Mouse (Mus musculus): ENCODE measurements around the gene Lingo2. TPM values are rescaled to one million over a fixed set of nuclear protein-coding genes. Genes with fewer than 3 reads are reported as not detected.
"Not testable (repeated sequence)": the region's sequence is repeated elsewhere in the genome, so short reads cannot be mapped to it uniquely, and the experiment has no call there.

Lingo2 gene
- polyA plus RNA-seq, 1 experiment from 2014 or later, result 1.1 TPM

- WGBS, result 72% methylated on average over 7 of the region's 7 CpGs
- H3K36me3 ChIP-seq, result no peaks in the 10 kb centered on the region
- DNase-seq (ENCODE audit: low spot score), result no peak
Observed at GRCm38 (mm10) chr4:36186231-36186922, 765.2 kb downstream of the Lingo2 start.

DNA sequence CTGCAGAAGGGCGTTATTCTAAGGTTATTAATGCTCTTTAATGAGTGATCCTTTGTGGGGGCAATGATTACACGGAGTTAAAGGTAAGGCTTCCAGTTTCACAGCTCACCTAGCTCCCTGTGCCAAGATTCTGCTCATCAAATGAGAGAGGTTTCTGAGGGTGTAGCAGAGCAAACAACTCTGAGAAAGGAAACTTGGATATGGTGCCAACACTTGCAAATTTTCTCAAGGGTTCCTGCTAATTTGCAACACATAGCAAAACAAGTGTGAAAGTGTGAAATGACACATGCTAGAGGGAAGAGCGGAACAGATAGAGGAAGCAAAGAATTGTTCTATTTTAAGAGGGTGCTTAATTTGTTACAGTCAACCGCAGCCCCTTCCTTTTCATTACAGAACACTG lies 767.9 kb downstream of the Lingo2 start:
- H3K4me1 ChIP-seq, result no peaks in the 10 kb centered on the region
- no peaks in the 10 kb centered on the region for H3K27me3 ChIP-seq (ENCODE audit: low read depth, poor library complexity, severe bottlenecking)
- H3K27ac ChIP-seq (replicated peaks), result no peak overlapping the region
- no peak overlapping the region for H3K4me3 ChIP-seq
- H3K9me3 ChIP-seq (replicated peaks), result no peaks in the 10 kb centered on the region
- DNase-seq (ENCODE audit: low spot score), result no peak
- no peaks in the 10 kb centered on the region for H3K36me3 ChIP-seq
- 72% methylated on average over 4 of the region's 4 CpGs for WGBS

More at GRCm38 (mm10) chr4:36186231-36186922, 765.2 kb downstream of the Lingo2 start:
- H3K4me3 ChIP-seq, result no peak overlapping the region
- H3K27ac ChIP-seq (replicated peaks), result no peak overlapping the region
- no peaks in the 10 kb centered on the region for H3K27me3 ChIP-seq (ENCODE audit: low read depth, poor library complexity, severe bottlenecking)
- H3K9me3 ChIP-seq (replicated peaks), result no peaks in the 10 kb centered on the region
- no peaks in the 10 kb centered on the region for H3K4me1 ChIP-seq

- Histone ChIP-seq H3K36me3 (no peaks in the 10 kb centered on the region), H3K27me3 (ENCODE audit: low read depth, poor library complexity, severe bottlenecking) (no peaks in the 10 kb centered on the region), H3K9me3 (replicated peaks) (no peaks in the 10 kb centered on the region), H3K27ac (replicated peaks) (no peak overlapping the region), H3K4me1 (no peaks in the 10 kb centered on the region), H3K4me3 (no peak overlapping the region)
- DNase-seq (ENCODE audit: low spot score), result no peak
- 37% methylated on average over 1 of the region's 1 CpGs for WGBS
Observed at GRCm38 (mm10) chr4:36170099-36170498, 781.4 kb downstream of the Lingo2 start.

- no peak overlapping the region for H3K27ac ChIP-seq (replicated peaks)
- no peaks in the 10 kb centered on the region for H3K36me3 ChIP-seq
- no peak for DNase-seq (ENCODE audit: low spot score)
- no peaks in the 10 kb centered on the region for H3K4me1 ChIP-seq
- H3K4me3 ChIP-seq, result no peak overlapping the region
- no peaks in the 10 kb centered on the region for H3K27me3 ChIP-seq (ENCODE audit: low read depth, poor library complexity, severe bottlenecking)
- no peaks in the 10 kb centered on the region for H3K9me3 ChIP-seq (replicated peaks)
Observed at GRCm38 (mm10) chr4:36131341-36131740, 820.2 kb downstream of the Lingo2 start.

- Histone ChIP-seq H3K4me3 (no peak overlapping the region), H3K27me3 (ENCODE audit: low read depth, poor library complexity, severe bottlenecking) (no peaks in the 10 kb centered on the region), H3K4me1 (no peaks in the 10 kb centered on the region), H3K27ac (replicated peaks) (no peak overlapping the region), H3K36me3 (no peaks in the 10 kb centered on the region), H3K9me3 (replicated peaks) (no peaks in the 10 kb centered on the region)
- DNase-seq (ENCODE audit: low spot score), result no peak
- WGBS, result 87% methylated on average over 4 of the region's 4 CpGs
Observed at GRCm38 (mm10) chr4:36095482-36095881, 856.1 kb downstream of the Lingo2 start.

DNA sequence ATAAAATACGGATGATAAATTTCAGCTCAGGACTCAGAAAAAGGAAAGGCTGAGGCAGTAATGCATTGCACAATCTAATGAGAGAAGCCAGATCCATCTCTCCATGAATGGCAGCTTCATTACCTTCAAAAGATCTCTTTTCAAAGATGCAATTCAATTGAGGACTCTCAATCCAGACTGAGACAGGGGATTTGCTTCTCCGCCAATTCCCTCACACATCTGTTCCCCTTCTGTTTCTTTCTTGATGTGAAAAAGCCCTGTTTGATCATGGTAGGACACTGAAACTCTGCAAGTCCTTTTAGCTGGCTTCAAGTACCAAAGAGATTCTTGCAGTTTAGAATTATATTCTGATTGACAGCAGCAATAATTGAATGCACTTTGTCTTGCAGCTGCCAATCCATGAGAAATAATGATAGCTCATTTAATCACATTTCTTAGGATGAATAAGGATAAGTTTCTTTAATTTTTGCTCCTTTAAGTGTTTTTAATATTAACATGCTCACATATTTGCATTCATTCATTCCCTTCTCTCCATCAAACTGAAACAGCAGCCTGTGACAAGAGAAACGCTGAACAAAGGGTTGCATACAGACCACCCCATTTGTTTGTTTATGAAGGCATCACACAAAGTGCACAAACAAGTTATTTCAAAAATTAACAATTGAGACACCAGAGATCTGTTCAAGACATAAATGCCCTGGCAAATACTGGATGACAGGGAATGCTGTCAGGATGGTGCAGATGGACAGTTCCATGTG lies 870.3 kb downstream of the Lingo2 start:
- WGBS, result 43% methylated on average over 3 of the region's 3 CpGs

DNA sequence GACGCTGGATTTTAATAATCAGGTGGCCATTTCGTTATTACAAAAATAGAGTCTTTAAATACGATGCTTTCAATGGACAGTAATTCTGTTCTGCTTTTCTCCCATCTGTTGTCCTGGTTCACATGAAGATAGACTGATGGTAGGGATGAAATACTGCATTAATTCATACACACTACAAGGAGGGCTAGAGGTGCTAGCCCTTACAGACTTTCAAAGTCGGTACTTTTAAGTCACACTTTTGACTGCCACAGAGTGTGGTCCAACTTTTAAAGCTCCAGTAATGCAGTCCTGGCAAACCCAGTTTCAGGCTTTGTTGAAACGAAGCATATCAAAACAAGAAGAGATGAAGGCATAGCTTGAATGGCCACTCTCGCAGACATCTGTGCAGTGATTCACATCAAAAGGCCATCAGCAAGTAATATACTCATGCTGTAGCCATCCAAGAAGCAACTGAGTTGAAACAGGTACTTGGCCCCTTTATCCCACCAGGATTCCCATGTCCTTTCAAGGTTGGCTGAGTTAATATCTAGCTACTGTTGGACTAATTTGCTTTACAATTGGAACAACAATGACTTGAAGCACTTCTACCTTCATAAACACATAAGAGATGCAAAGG lies 872.5 kb downstream of the Lingo2 start:
- no peak for DNase-seq (ENCODE audit: low spot score)
- Histone ChIP-seq H3K36me3 (no peaks in the 10 kb centered on the region), H3K4me3 (no peak overlapping the region), H3K27ac (replicated peaks) (no peak overlapping the region), H3K9me3 (replicated peaks) (no peaks in the 10 kb centered on the region), H3K4me1 (peaks cover 16% of the 10 kb centered on the region), H3K27me3 (ENCODE audit: low read depth, poor library complexity, severe bottlenecking) (no peaks in the 10 kb centered on the region)
- 82% methylated on average over 6 of the region's 6 CpGs for WGBS

More for the DNA sequence above, 870.3 kb downstream of the Lingo2 start:
- H3K27ac ChIP-seq (replicated peaks), result peak overlapping the region; percentile 30; the same call in 1 of the 2 replicates
- no peaks in the 10 kb centered on the region for H3K36me3 ChIP-seq
- no peak for DNase-seq (ENCODE audit: low spot score)
- H3K4me1 ChIP-seq, result peaks cover 16% of the 10 kb centered on the region
- H3K4me3 ChIP-seq, result no peak overlapping the region
- no peaks in the 10 kb centered on the region for H3K9me3 ChIP-seq (replicated peaks)
- no peaks in the 10 kb centered on the region for H3K27me3 ChIP-seq (ENCODE audit: low read depth, poor library complexity, severe bottlenecking)

DNA sequence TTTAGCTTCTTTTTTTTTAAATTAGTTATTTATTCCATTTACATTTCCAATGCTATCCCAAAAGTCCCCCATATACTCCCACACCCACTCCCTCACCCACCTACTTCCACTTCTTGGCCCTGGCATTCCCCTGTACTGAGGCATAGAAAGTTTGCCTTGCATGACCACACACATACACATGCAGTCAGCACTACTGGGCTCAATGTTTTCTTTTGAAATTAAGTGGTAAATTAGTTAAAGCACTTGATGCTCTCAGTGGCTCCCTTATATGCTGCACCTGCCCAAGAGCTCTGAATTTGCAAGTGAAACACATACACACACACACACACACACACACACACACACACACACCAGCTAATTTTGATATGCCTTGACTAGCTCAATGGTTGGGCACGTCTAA lies 886.8 kb downstream of the Lingo2 start:
- not testable (repeated sequence) for H3K36me3 ChIP-seq; DNase-seq (ENCODE audit: low spot score); H3K27ac ChIP-seq (replicated peaks); H3K4me3 ChIP-seq; H3K27me3 ChIP-seq (ENCODE audit: low read depth, poor library complexity, severe bottlenecking); H3K9me3 ChIP-seq (replicated peaks); H3K4me1 ChIP-seq
- WGBS, result 85% methylated on average over 1 of the region's 1 CpGs

- 83% methylated on average over 6 of the region's 6 CpGs for WGBS
- no peak for DNase-seq (ENCODE audit: low spot score)
- no peaks in the 10 kb centered on the region for H3K4me1 ChIP-seq
Observed at GRCm38 (mm10) chr4:36052791-36053376, 898.7 kb downstream of the Lingo2 start.

DNA sequence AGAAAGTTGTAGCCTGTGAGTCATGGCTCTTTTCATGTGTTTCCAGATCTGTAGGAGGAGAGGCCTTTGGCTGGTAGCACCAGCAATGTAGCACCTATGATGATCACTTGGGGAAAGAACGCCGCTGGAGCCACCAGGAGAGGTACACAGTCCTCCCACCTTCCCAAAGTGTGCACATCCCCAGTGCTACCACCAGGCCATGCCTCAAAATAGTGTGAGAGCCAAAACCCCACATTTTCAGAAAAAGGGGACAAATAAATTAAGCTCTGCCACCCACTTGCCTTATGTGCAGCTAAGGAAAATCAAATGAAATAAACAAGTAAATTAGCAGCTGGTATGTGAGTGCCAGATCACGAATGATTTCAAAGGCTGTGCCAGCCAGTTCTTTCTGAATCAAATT lies 911.2 kb downstream of the Lingo2 start:
- Histone ChIP-seq H3K4me3 (no peak overlapping the region), H3K9me3 (replicated peaks) (no peaks in the 10 kb centered on the region), H3K4me1 (no peaks in the 10 kb centered on the region), H3K36me3 (no peaks in the 10 kb centered on the region), H3K27ac (replicated peaks) (no peak overlapping the region), H3K27me3 (ENCODE audit: low read depth, poor library complexity, severe bottlenecking) (no peaks in the 10 kb centered on the region)
- DNase-seq (ENCODE audit: low spot score), result no peak
- 88% methylated on average over 3 of the region's 3 CpGs for WGBS

More at GRCm38 (mm10) chr4:36052791-36053376, 898.7 kb downstream of the Lingo2 start:
- Histone ChIP-seq H3K27me3 (ENCODE audit: low read depth, poor library complexity, severe bottlenecking) (no peaks in the 10 kb centered on the region), H3K27ac (replicated peaks) (no peak overlapping the region), H3K9me3 (replicated peaks) (no peaks in the 10 kb centered on the region), H3K36me3 (no peaks in the 10 kb centered on the region), H3K4me3 (no peak overlapping the region)

- no peak overlapping the region for H3K4me3 ChIP-seq
- H3K4me1 ChIP-seq, result no peaks in the 10 kb centered on the region
- 93% methylated on average over 2 of the region's 2 CpGs for WGBS
- no peak overlapping the region for H3K27ac ChIP-seq (replicated peaks)
- no peak for DNase-seq (ENCODE audit: low spot score)
- no peaks in the 10 kb centered on the region for H3K36me3 ChIP-seq
- no peaks in the 10 kb centered on the region for H3K27me3 ChIP-seq (ENCODE audit: low read depth, poor library complexity, severe bottlenecking)
- H3K9me3 ChIP-seq (replicated peaks), result no peaks in the 10 kb centered on the region
Observed at GRCm38 (mm10) chr4:36038742-36039141, 912.8 kb downstream of the Lingo2 start.

GRCm38 (mm10) chr4:36032039-36032438 lies 919.5 kb downstream of the Lingo2 start:
- H3K27ac ChIP-seq (replicated peaks), result no peak overlapping the region
- WGBS, result 88% methylated on average over 5 of the region's 5 CpGs
- no peaks in the 10 kb centered on the region for H3K36me3 ChIP-seq
- no peak for DNase-seq (ENCODE audit: low spot score)
- H3K27me3 ChIP-seq (ENCODE audit: low read depth, poor library complexity, severe bottlenecking), result no peaks in the 10 kb centered on the region
- no peaks in the 10 kb centered on the region for H3K4me1 ChIP-seq
- H3K4me3 ChIP-seq, result no peak overlapping the region
- no peaks in the 10 kb centered on the region for H3K9me3 ChIP-seq (replicated peaks)

DNA sequence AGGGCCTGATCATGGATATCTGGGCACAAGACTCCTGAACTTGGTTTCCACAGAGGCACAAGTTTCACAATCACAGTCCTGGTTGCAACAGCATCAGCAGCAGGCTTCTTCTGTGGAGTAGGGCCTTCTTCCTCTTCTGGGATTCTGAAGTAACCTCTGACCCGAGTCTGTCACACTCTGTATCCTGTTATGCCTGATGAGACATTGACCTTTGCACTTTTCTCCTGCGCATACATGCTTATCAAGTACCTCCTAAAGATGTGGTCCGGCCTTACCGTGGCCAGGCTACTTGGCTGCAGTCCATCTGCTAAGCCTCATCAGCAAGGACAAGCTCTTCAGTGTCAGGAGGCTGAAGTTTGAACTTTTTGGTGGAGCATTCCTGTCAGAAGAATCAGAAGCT lies 937.4 kb downstream of the Lingo2 start:
- Histone ChIP-seq H3K4me3 (no peak overlapping the region), H3K36me3 (no peaks in the 10 kb centered on the region), H3K27ac (replicated peaks) (no peak overlapping the region), H3K4me1 (no peaks in the 10 kb centered on the region), H3K9me3 (replicated peaks) (no peaks in the 10 kb centered on the region), H3K27me3 (ENCODE audit: low read depth, poor library complexity, severe bottlenecking) (no peaks in the 10 kb centered on the region)
- no peak for DNase-seq (ENCODE audit: low spot score)
- 83% methylated on average over 4 of the region's 4 CpGs for WGBS
